Comparison of ENCODE assay signal across 12 mouse cellular contexts in genomic region chr6:137268019-137268418, GRCm38 (mm10).
"Had no signal": no experiment of that assay in that cellular context is flagged by ENCODE, and none has a peak within 500 bp of the region (broad histone marks: within the 10 kb centered on the region; RNA-seq: fewer than 3 reads in every experiment).

No protein-coding gene starts in this region.

- H3K27me3 ChIP-seq: limb, embryonic 13.5 days; midbrain, embryonic 13.5 days; neural tube, embryonic 12.5 days had no signal

- H3K9me3 ChIP-seq: limb, embryonic 13.5 days; midbrain, embryonic 13.5 days; neural tube, embryonic 12.5 days had no signal

- H3K27ac ChIP-seq: layer of hippocampus, adult 2 months; limb, embryonic 13.5 days; liver, embryonic 14.5 days; midbrain, embryonic 13.5 days; neural tube, embryonic 12.5 days; stomach, postnatal 0 days had no signal

- DNase-seq: kidney, postnatal 10 days; kidney, postnatal 4 days; left cerebral cortex, postnatal 4 days; lung, adult 18-20 months; lung, postnatal 36 days; thymus, postnatal 4 days had no signal

- H3K9ac ChIP-seq: limb, embryonic 13.5 days; liver, embryonic 14.5 days; midbrain, embryonic 13.5 days; neural tube, embryonic 12.5 days had no signal

- H3K4me2 ChIP-seq: limb, embryonic 13.5 days; midbrain, embryonic 13.5 days; neural tube, embryonic 12.5 days had no signal

- H3K4me1 ChIP-seq: limb, embryonic 13.5 days; neural tube, embryonic 12.5 days had no signal

- H3K36me3 ChIP-seq: limb, embryonic 13.5 days; midbrain, embryonic 13.5 days; neural tube, embryonic 12.5 days had no signal

- H3K4me3 ChIP-seq: layer of hippocampus, adult 2 months; limb, embryonic 13.5 days; midbrain, embryonic 13.5 days; neural tube, embryonic 12.5 days had no signal
